ENCODE assay signal across 28 mouse cellular contexts in the genomic region with DNA sequence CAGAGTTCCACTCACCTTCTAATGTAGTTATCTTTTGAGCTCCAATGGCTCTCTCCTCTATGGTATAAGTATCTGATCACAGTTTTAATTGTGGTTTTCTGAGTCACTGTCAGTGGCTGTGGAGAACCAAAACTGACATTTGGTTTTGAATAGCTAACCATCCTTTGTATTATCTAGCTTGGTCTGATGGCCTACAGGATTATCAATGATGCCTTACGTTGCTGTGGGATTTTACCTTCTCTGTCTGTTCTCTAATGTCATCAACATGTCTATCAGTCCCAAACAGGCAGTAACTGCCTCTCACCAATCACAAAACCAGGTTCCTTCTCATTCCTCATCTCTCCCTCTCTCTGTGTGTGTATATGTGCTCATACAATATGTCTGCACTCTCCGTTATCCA.
DNase-seq lines count a peak whose midpoint lies in the region; ATAC-seq and TF ChIP-seq lines count a peak whose summit lies in the region.
"Had no signal": no experiment of that assay in that cellular context is flagged by ENCODE, and none has a peak within 500 bp of the region (broad histone marks: within the 10 kb centered on the region; RNA-seq: fewer than 3 reads in every experiment).

No protein-coding gene starts in this region.

- 0 out of 2 replicates have a peak, but pooled peaks have one; percentile 15 for ATAC-seq in liver, postnatal 0 days
- peak; percentile 88 for ATAC-seq in megakaryocyte progenitor cell, adult 5-6 weeks (replicated peaks; ENCODE audit: poor library complexity)
- ATAC-seq: forebrain, embryonic 15.5 days; hindbrain, embryonic 16.5 days; inflammation-experienced regulatory T-cells, adult 6 months; Patski had no signal

- H3K9ac ChIP-seq in liver, postnatal 0 days (replicated peaks): no peak overlapping the region
- H3K9ac ChIP-seq: embryonic facial prominence, embryonic 13.5 days; forebrain, embryonic 12.5 days; forebrain, embryonic 15.5 days; hindbrain, embryonic 13.5 days had no signal

- H3K4me3 ChIP-seq in liver, postnatal 0 days (ENCODE audit: low read depth, low read length): no peak overlapping the region
- H3K4me3 ChIP-seq: embryonic facial prominence, embryonic 10.5 days; embryonic facial prominence, embryonic 13.5 days; erythroblast, embryonic 14.5 days; forebrain, embryonic 12.5 days; forebrain, embryonic 15.5 days; hindbrain, embryonic 10.5 days; hindbrain, embryonic 13.5 days had no signal

- H3K4me1 ChIP-seq in liver, postnatal 0 days (ENCODE audit: insufficient read depth): no peaks in the 10 kb centered on the region
- H3K4me1 ChIP-seq: embryonic facial prominence, embryonic 10.5 days; forebrain, embryonic 12.5 days; forebrain, embryonic 15.5 days had no signal

- intact Hi-C loops in heart, postnatal 25 days (cut with DNase I): no loop called here

- no peak overlapping the region for H3K4me2 ChIP-seq in liver, postnatal 0 days (ENCODE audit: low read depth, low read length)
- H3K4me2 ChIP-seq: embryonic facial prominence, embryonic 13.5 days; forebrain, embryonic 12.5 days; forebrain, embryonic 15.5 days; heart, embryonic 11.5 days; hindbrain, embryonic 13.5 days had no signal

- WGBS in liver, postnatal 0 days (ENCODE audit: insufficient replicate concordance): 68% methylated on average over 2 of the region's 2 CpGs

- DNase-seq in heart, adult 11 months: peak; percentile 4
- no peak for DNase-seq in heart, postnatal 25 days (ENCODE audit: low spot score)
- DNase-seq in liver, postnatal 0 days: no peak
- DNase-seq in liver: no peak
- DNase-seq in frontal cortex, postnatal 14 days (ENCODE audit: low spot score in 2 of 2): no peak
- no peak for DNase-seq in MN1 (ENCODE audit: low spot score)
- DNase-seq: adrenal gland, postnatal 10 days; adrenal gland, postnatal 36 days; B cell, adult 2 months; cerebellum, adult 18-20 months; cerebellum, adult 9-11 months; cerebellum, postnatal 25 days; embryo, embryonic 11 days; gastrocnemius, postnatal 10 days; gastrocnemius, postnatal 36 days; heart, postnatal 36 days had no signal

- no peaks in the 10 kb centered on the region for H3K27me3 ChIP-seq in liver, postnatal 0 days (ENCODE audit: insufficient read depth, low read length)
- H3K27me3 ChIP-seq: embryonic facial prominence, embryonic 13.5 days; forebrain, embryonic 12.5 days; forebrain, embryonic 15.5 days; hindbrain, embryonic 13.5 days; Patski had no signal

- no peak overlapping the region for H3K27ac ChIP-seq in liver, postnatal 0 days (ENCODE audit: low read depth)
- H3K27ac ChIP-seq: embryonic facial prominence, embryonic 10.5 days; embryonic facial prominence, embryonic 13.5 days; forebrain, embryonic 12.5 days; forebrain, embryonic 15.5 days; hindbrain, embryonic 10.5 days; hindbrain, embryonic 13.5 days had no signal

- peak; percentile 78 for TF ChIP-seq EP300 in liver, postnatal 0 days (IDR thresholded peaks at IDR 0.05; ENCODE audit: low read depth)

- H3K36me3 ChIP-seq in liver, postnatal 0 days (replicated peaks; ENCODE audit: insufficient read depth, low read length): no peaks in the 10 kb centered on the region
- H3K36me3 ChIP-seq: embryonic facial prominence, embryonic 10.5 days; embryonic facial prominence, embryonic 13.5 days; forebrain, embryonic 12.5 days; forebrain, embryonic 15.5 days; hindbrain, embryonic 10.5 days; hindbrain, embryonic 13.5 days had no signal

- H3K9me3 ChIP-seq in liver, postnatal 0 days (ENCODE audit: low read length): no peaks in the 10 kb centered on the region
- H3K9me3 ChIP-seq: embryonic facial prominence, embryonic 10.5 days; embryonic facial prominence, embryonic 13.5 days; forebrain, embryonic 12.5 days; forebrain, embryonic 15.5 days; hindbrain, embryonic 10.5 days; hindbrain, embryonic 13.5 days had no signal

- no peak for TF ChIP-seq CTCF in liver, postnatal 0 days (IDR thresholded peaks at IDR 0.05; ENCODE audit: low read depth)
